Mouse (Mus musculus): ENCODE data around the gene Gm20831. TPM values are rescaled to one million over a fixed set of nuclear protein-coding genes. Genes with fewer than 3 reads are reported as not detected.
"Not testable (repeated sequence)": the region's sequence is repeated elsewhere in the genome, so short reads cannot be mapped to it uniquely, and the experiment has no call there.

The Gm20831 gene
- not detected in 2 replicates for polyA plus RNA-seq (2016; fragmentation: Nextera tagmentation; extraction: Ambion mirVana)

DNA sequence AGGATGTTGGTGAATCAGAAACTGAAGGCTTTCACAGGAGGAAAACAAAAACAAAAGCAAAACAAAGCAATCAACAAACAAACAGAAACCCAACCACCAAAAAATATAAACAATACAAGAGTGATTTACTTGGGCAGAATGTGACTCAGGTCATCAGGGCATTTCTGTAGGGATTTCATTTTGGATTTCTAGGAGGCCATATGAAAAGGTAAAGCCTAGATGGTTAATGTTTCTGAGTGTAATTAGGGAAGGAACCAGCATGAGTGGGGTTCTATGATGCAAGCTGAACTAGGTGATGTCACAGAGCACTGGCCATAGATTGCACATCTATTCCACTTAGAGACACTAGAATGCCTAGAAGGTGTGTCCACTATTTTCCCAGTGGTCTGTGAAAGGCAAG, at the start of gene Gm20831, which contains the start of gene Gm20772:
Gene Gm20831, plus strand, starts transcription at position 301 of the 400 bp plus-strand sequence.
Gene Gm20772, plus strand, starts transcription at position 301 of the 400 bp plus-strand sequence.
- not testable (repeated sequence) for H3K4me3 ChIP-seq; H3K4me2 ChIP-seq (replicated peaks); ATAC-seq (ENCODE audit: low FRiP score, low read depth); H3K9ac ChIP-seq (replicated peaks); H3K27me3 ChIP-seq; H3K27ac ChIP-seq (replicated peaks); H3K9me3 ChIP-seq; H3K4me1 ChIP-seq; H3K36me3 ChIP-seq

DNA sequence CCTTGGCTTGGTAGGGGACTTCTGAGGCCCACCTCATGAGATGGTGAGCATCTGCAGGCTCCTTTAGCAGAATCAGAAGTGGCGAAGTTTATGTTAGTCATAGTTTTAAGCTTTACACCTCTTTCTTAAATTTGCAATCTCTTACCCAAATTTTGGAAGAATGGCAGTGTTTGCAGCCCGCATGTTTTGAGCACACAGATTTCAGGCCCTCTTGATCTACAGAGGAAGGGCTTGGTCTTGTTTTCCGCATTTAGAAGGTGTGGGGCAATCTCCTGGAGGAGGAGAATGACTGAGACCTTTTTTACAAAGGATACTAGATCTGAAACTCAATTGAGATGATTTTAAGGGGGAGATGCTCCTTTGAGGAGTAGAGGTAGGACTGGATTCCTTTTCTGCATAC, 28.4 kb upstream of the Gm20831 start, which contains the start of gene Gm21904:
Gene Gm21904, minus strand, starts transcription at position 101 of the 400 bp plus-strand sequence.
- no CpG with 5 or more reads among the region's 3 CpGs for WGBS
- H3K4me1 ChIP-seq; H3K9me3 ChIP-seq; H3K27me3 ChIP-seq; H3K36me3 ChIP-seq; ATAC-seq (ENCODE audit: low FRiP score, low read depth); H3K9ac ChIP-seq (replicated peaks); H3K4me2 ChIP-seq (replicated peaks); H3K4me3 ChIP-seq; H3K27ac ChIP-seq (replicated peaks): not testable (repeated sequence)

DNA sequence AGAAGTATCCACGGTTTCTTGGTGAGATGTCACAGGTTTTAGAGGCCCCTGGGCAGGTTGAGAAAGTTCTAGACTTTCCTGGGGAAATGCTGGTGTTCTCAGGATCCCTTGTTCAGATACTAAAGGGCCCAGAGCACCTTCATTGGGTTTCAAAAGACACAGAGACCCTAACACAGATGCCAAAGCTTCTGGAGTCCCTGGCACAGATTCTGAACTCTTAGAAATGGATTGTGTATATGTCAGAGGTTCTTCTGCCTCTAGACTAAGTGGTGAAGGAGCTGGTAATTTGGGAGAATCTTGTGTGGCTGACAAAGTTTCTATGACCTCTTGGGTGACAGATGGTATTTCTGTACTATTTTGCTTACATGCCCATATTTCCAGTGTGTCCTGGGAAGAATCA, 62.7 kb downstream of the Gm20831 start, which contains the start of gene Srsy:
Gene Srsy, minus strand, starts transcription at position 101 of the 400 bp plus-strand sequence.
- not testable (repeated sequence) for H3K27me3 ChIP-seq; H3K36me3 ChIP-seq; H3K4me3 ChIP-seq; H3K9me3 ChIP-seq; H3K4me1 ChIP-seq; H3K9ac ChIP-seq (replicated peaks); ATAC-seq (ENCODE audit: low FRiP score, low read depth); H3K27ac ChIP-seq (replicated peaks); H3K4me2 ChIP-seq (replicated peaks)
- WGBS = no CpG with 5 or more reads among the region's 1 CpGs

Other genes starting within 250 kb of the Gm20831 start
- not detected in 2 replicates for gene Gm21904, start 28.5 kb upstream of the Gm20831 start, polyA plus RNA-seq (2016; fragmentation: Nextera tagmentation; extraction: Ambion mirVana)
- not detected in 2 replicates for gene Gm20772, start within 50 bp of the Gm20831 start, polyA plus RNA-seq (2016; fragmentation: Nextera tagmentation; extraction: Ambion mirVana)
- not detected in 2 replicates for gene Srsy, start 62.6 kb downstream of the Gm20831 start, polyA plus RNA-seq (2016; fragmentation: Nextera tagmentation; extraction: Ambion mirVana)
- not detected in 2 replicates for gene Gm21764, start 187.1 kb downstream of the Gm20831 start, polyA plus RNA-seq (2016; fragmentation: Nextera tagmentation; extraction: Ambion mirVana)
- not detected in 2 replicates for gene Ssty1, start 214.4 kb downstream of the Gm20831 start, polyA plus RNA-seq (2016; fragmentation: Nextera tagmentation; extraction: Ambion mirVana)

All from midbrain, embryonic 12.5 days (tissue).